Mouse (Mus musculus) frontal cortex, postnatal 36 days (tissue): ENCODE measurements around the gene Akap2.

Experiments used
- DNase-seq, 2 experiments: peaks; one replicate each; pipeline ENCODE4 v3.0.0; 2022; ENCODE audit warnings: low spot score in 2 of 2

Akap2 gene

GRCm38 (mm10) chr4:57914193-57915190 is 197.0 kb downstream of the Akap2 start:
- DNase-seq, result no peak

GRCm38 (mm10) chr4:57915216-57915965 is 197.9 kb downstream of the Akap2 start:
- peak in 1 of 2 experiments; percentile 27 for DNase-seq

- no peak for DNase-seq
Observed at GRCm38 (mm10) chr4:57916201-57916661, 198.8 kb downstream of the Akap2 start, which contains the start of gene D630039A03Rik. Gene D630039A03Rik, minus strand, starts transcription at chr4:57916297.

DNA sequence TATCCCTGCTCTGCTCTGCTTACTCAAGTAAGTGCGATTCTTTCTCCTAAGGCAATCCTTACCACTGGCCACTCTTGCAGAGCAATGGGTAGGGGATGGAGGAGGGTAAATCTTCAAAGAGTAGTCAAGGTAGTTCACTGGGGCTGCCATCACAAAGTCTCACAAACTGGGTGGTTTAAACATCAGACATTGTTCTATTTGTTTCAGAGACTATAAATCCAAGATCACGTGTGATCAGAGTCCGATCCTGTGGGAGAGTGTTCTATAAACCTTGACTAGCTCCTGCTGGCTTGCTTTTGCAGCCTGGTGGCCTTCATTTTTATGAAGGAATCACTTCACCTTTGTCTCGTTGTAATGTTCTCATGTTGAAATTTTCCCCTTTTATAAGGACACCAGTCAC is 199.3 kb downstream of the Akap2 start:
- DNase-seq, result no peak

GRCm38 (mm10) chr4:57919494-57920423 is 202.3 kb downstream of the Akap2 start:
- DNase-seq, result no peak

DNA sequence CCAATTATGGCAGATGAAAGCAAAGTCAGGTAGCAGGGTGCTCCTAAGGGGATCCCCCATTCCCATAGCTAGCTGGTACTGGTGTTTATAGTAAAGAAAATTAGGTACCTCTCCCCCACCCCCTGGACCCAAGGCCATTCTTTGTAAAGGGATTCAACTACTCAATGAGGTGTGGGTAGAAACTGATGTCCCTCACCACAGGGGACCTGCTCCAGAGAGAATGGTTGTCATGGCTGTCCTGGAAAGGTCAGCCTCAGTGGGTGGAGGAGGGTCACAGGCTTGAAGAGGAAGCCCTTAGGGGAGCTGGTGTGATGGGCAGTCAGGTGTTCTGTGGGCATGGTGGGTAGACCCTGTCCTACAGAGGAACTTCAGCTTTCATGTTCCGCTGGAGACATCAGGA is 203.1 kb downstream of the Akap2 start:
- DNase-seq, result no peak

GRCm38 (mm10) chr4:57922171-57922570 is 204.7 kb downstream of the Akap2 start:
- no peak for DNase-seq

- no peak for DNase-seq
Observed at GRCm38 (mm10) chr4:57924556-57925071, 207.2 kb downstream of the Akap2 start.

DNA sequence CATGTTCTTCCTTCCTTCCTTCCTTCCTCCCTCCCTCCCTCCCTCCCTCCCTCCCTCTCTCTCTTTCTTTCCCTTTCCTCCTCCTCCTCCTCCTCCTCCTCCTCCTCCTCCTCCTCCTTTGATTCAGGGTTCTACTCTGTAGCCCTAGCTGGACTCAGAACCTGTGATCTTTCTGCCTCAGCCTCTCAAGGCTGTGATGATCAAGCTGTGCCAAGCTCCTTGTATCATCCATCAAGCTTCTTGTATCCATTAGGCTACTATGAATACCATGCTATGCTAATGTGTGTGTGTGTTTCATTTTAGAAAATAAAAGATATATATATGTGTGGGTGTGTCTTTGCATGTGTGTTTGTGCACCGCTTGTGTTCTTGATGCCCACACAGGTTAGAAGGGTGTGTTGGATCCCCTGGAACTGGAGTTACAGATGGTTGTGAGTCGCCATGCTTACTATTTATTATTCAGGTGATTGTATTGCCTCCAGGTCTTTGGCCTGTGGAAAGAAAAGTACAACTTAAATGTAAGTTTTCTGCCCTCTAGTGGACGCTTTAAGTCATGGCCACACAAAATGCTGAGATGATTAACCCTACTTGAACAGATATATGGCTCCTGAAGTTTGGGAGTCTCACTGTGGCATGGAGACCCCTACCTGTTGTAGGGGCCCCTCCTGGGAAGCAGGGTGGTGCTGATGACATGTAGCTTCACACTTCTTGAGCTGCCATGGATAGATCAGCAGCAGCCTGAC is 210.2 kb downstream of the Akap2 start:
- no peak for DNase-seq

DNA sequence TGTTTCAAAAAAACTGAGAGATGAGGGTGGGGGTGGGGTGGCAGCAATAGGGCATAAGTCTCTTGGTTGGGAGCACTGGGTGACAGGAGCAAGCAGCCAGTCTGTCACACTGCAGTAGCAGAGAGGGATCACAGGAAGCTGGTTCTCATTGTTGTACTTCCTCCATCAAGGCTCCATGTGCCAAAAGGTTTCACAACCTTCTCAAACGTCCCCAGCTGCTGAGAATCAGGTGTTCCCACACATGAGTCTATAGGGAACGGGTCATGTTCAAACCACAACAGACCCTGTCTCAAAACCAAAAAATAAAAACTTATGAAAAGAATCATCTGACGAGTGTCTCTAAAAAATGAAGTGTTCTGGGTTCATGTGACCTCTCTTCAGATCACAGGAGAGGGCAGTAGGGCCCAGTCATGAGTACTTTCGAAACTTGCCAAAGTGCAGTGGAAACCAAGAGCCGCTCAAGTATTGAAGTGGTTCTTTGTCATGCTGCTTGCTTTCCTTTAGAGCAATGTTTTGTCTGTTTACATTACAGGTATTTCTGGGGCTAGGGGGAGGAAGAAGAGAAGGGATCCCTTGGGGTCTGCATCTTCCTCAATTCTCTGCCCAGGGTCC is 213.2 kb downstream of the Akap2 start:
- DNase-seq, result no peak

GRCm38 (mm10) chr4:57934181-57934580 is 216.7 kb downstream of the Akap2 start:
- DNase-seq, result no peak

- DNase-seq, result no peak
Observed at GRCm38 (mm10) chr4:57937292-57937691, 219.8 kb downstream of the Akap2 start.

DNA sequence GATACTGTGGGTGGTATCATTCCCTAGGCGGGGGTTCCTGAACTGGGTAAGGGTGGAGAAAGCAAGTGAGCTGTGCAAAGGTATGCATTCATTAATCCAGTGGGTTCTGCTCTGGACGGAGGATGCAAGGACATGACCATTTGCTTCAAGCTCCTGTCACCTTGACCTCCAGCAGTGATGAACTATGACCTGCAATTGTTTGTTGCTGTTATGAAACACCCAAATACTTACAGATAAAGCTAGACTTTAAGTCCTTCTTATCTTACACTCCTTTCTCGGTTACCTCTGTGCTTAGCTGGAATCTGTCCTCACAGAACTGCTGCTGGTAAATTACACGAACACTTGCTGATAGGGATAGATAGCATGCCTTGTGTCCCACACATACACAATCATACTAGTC is 223.2 kb downstream of the Akap2 start:
- no peak for DNase-seq

- no peak for DNase-seq
Observed at GRCm38 (mm10) chr4:57942892-57943291, 225.4 kb downstream of the Akap2 start.
